Mouse (Mus musculus) ES-Bruce4 (cell line): ENCODE measurements around the gene Dus3l.

Source experiments
- CTCF ChIP-seq: IDR thresholded peaks from one replicate; pipeline ENCODE4 v1.8.1; 2011; ENCODE audit warnings: low read depth, low read length
- EP300 ChIP-seq: IDR thresholded peaks from 2 replicates; pipeline ENCODE4 v1.6.1; 2011; ENCODE audit warnings: low read depth, low read length; ENCODE audit not compliant: insufficient read depth
- POLR2A ChIP-seq: IDR thresholded peaks from one replicate; pipeline ENCODE4 v1.8.1; 2011; ENCODE audit warnings: low read length; ENCODE audit not compliant: insufficient read depth

DNA sequence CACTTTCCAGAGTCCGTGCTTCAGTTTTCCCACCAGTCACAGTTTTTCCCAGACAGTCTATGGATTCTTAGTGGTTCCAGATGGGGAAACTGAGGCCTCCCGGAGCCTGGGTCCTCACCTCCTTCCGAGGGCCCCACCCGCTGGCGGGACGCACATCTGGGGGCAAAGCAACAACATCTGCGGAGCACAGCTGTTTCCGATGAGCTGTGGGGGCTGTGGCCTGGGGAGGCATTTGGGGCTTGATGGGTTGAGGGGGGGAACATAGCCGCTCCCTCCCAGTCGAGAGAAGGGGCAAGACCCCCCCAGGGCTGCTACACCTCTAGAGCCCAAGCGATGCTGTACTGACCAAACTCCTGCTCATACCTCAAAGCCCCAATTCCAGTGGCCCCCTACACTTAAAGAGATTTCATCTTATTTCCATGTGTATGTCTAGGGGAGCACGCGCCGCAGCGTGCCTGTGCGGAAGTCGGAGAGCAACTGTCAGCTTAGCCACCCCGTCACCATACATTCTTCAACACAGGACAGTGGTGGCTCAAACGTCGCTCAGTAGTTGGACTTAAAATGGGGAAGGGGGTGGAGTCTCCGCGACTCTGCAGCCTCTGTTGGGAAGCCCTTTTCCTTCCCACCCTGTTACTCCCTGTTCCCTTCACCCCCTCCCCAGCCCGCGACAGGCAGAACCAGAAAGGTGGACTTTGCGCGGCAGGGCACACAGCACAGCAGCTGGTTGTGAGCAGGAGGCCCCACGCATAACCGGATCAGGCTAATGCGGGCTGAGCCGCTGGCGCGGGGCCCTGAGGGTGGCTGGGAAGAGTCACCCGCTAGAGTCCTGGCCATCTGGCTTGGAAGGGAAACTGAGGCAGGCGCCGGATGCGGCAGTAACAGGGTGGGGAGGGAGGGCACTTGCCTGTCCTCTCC lies 10.0 kb upstream of the Dus3l start:
- no peak for TF ChIP-seq EP300
- no peak for TF ChIP-seq POLR2A
- no peak for TF ChIP-seq CTCF
